Mouse (Mus musculus): ENCODE measurements at regions not wholly inside any gene's neighbourhood (a gene's known extent, or its start where the extent isn't known, plus 50 kb on each side); places are given as distances from the start of the nearest gene placed in this dataset.

DNA sequence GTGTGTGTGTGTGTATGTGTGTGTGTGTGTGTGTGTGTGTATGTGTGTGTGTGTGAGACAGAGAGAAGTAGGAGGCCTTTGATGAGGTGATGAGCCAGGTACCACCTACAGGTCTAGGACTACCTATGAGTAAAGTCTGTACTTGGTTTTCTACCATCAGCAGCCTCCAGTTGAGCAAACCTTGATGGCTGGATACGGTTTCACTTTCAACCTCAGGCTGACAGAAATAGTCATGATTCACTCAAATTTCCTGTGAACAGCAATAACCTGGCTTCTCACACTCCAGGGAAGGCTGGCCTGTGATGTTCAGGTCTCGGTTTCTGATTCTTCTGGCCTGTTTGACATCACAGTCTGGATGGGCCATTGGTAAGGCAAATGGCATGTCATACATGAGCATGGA is 226.1 kb downstream of the Cog6 start:
- TF ChIP-seq POLR2A (IDR thresholded peaks at IDR 0.05; ENCODE audit: borderline replicate concordance, extremely low read depth, insufficient read depth, insufficient read length, poor library complexity, severe bottlenecking) (no peak), CTCF (IDR thresholded peaks at IDR 0.05; ENCODE audit: borderline replicate concordance, extremely low read depth, insufficient read depth, insufficient read length) (no peak)
